Mouse (Mus musculus) bone marrow, adult 2 months (tissue): ENCODE measurements around the gene Kcng3.

Source experiments
- CTCF ChIP-seq: fragments of 200-500 bp; IDR thresholded peaks from 2 replicates; pipeline ENCODE4 v1.5.1; 2011; ENCODE audit warnings: low read length, control low read depth; ENCODE audit not compliant: control insufficient read depth, insufficient read depth
- POLR2A ChIP-seq: fragments of 200-500 bp; IDR thresholded peaks from 2 replicates; pipeline ENCODE4 v1.6.1; 2011; ENCODE audit warnings: low read depth, mild to moderate bottlenecking, control low read depth, low read length, borderline replicate concordance; ENCODE audit not compliant: control insufficient read depth

- no peak for TF ChIP-seq CTCF
- TF ChIP-seq POLR2A = no peak
Measured at GRCm38 (mm10) chr17:83547145-83547544, 84.5 kb downstream of the Kcng3 start.
